Mouse (Mus musculus): ENCODE measurements around the gene Slc30a9.

DNA sequence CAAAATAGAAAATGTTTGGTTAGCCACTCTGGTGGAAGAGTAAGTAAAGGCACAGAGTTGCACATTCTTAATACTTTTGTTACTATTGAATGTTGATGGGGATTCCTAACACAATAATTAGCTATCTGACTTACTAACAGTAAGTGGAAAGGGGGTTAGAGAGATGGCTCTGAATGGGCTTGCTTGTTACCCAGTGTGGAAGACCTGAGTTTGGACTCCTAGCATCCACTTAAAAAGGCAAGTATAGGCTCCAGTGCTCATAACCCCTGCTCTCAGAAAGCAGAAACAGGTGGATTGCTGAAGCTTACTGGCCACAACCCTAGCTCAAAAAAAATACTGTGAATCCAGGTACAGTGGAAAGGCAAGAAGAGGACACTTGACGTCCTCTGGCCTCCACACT, 10.6 kb upstream of the Slc30a9 start:
- TF ChIP-seq POLR2A (IDR thresholded peaks at IDR 0.05; ENCODE audit: control insufficient read depth, extremely low read depth, insufficient read depth, low read length, poor library complexity) (no peak), CTCF (IDR thresholded peaks at IDR 0.05; ENCODE audit: borderline replicate concordance, control insufficient read depth, extremely low read depth, insufficient read depth, low read length, poor library complexity) (no peak)

All from thymus, adult 2 months (tissue).